Mouse (Mus musculus) testis, adult 2 months (tissue): ENCODE measurements around the gene Cbfa2t3.

ENCODE experiments used
- CTCF ChIP-seq: fragments of 200-500 bp; IDR thresholded peaks from 2 replicates; pipeline ENCODE4 v1.5.1; 2012; ENCODE audit warnings: low read depth, mild to moderate bottlenecking, inconsistent platforms, low read length, moderate library complexity; ENCODE audit not compliant: control insufficient read depth, insufficient read depth, insufficient replicate concordance
- POLR2A ChIP-seq: fragments of 200-500 bp; IDR thresholded peaks from 2 replicates; pipeline ENCODE4 v1.6.1; 2012; ENCODE audit warnings: low read depth, mild to moderate bottlenecking, inconsistent platforms, low read length, moderate library complexity; ENCODE audit not compliant: control insufficient read depth

- no peak for TF ChIP-seq POLR2A
- TF ChIP-seq CTCF, result no peak
Observed at GRCm38 (mm10) chr8:122745022-122745749, 46.3 kb upstream of the Cbfa2t3 start.
